Mouse (Mus musculus) midbrain, embryonic 14.5 days (tissue): ENCODE results near the gene Tmprss4. TPM values are rescaled to one million over a fixed set of nuclear protein-coding genes. Genes with fewer than 3 reads are reported as not detected.

ENCODE experiments used
- ATAC-seq: fragments of 200-750 bp; cut with Nextera tagmentation; 2 replicates; pipeline ENCODE4 v1.8.0; 2017; ENCODE audit warnings: moderate number of reproducible peaks, moderate library complexity; ENCODE audit not compliant: low FRiP score, low TSS enrichment
- DNase-seq: peaks from one replicate; pipeline ENCODE4 v3.0.0-alpha.2; 2015
- H3K27ac ChIP-seq: fragments of 300-500 bp; sonication (generic); replicated peaks from 2 replicates; pipeline ENCODE4 v1.5.1; 2014; ENCODE audit warnings: mild to moderate bottlenecking, low read depth, low read length, moderate library complexity
- H3K27me3 ChIP-seq: fragments of 300-500 bp; sonication (generic); 2 replicates; pipeline ENCODE4 v1.6.1; 2014; ENCODE audit warnings: low read length, control low read depth, mixed read lengths; ENCODE audit not compliant: control insufficient read depth, insufficient read depth
- H3K36me3 ChIP-seq: fragments of 300-500 bp; sonication (generic); 2 replicates; pipeline ENCODE4 v1.6.1; 2014; ENCODE audit warnings: low read length, control low read depth; ENCODE audit not compliant: control insufficient read depth, insufficient read depth
- H3K4me1 ChIP-seq: fragments of 300-500 bp; sonication (generic); 2 replicates; pipeline ENCODE4 v1.6.1; 2014; ENCODE audit warnings: mild to moderate bottlenecking, antibody characterized with exemption, low read length, control low read depth; ENCODE audit not compliant: control insufficient read depth, insufficient read depth
- H3K4me2 ChIP-seq: fragments of 300-500 bp; sonication (generic); 2 replicates; pipeline ENCODE4 v1.6.1; 2014; ENCODE audit warnings: mild to moderate bottlenecking, low read length, moderate library complexity
- H3K4me3 ChIP-seq: fragments of 300-500 bp; sonication (generic); replicated peaks from 2 replicates; pipeline ENCODE4 v1.5.1; 2014; ENCODE audit warnings: low read depth, low read length
- H3K9ac ChIP-seq: fragments of 300-500 bp; sonication (generic); replicated peaks from 2 replicates; pipeline ENCODE4 v1.6.1; 2014; ENCODE audit warnings: mild to moderate bottlenecking, low read length, moderate library complexity
- H3K9me3 ChIP-seq: fragments of 300-500 bp; sonication (generic); 2 replicates; pipeline ENCODE4 v1.6.1; 2016; ENCODE audit warnings: low read length, control low read depth, mixed read lengths; ENCODE audit not compliant: control insufficient read depth
- WGBS: fragments of 180-500 bp; shearing (Covaris S2); extraction: QIAGEN DNeasy Blood & Tissue Kit; methylation state at CpG from one replicate; pipeline ENCODE4 v1.1.7; 2014; 5-methylcytosine and 5-hydroxymethylcytosine counted together
- polyA plus RNA-seq: library from polyadenylated mRNA; unstranded; fragments of >200 nt; fragmentation: Nextera tagmentation; extraction: Ambion mirVana; gene quantifications from 2 replicates; pipeline ENCODE4 v1.2.1, GENCODE M21; 2014

Tmprss4 gene
- polyA plus RNA-seq, 1 experiment from 2014 or later: not detected

GRCm38 (mm10) chr9:45185250-45185649, 18.6 kb downstream of the Tmprss4 start:
- H3K27me3 ChIP-seq: no peaks in the 10 kb centered on the region
- H3K4me2 ChIP-seq: no peak overlapping the region
- DNase-seq: no peak
- ATAC-seq: no peak
- no peak overlapping the region for H3K4me3 ChIP-seq
- WGBS: 75% methylated on average over 4 of the region's 4 CpGs
- H3K4me1 ChIP-seq: no peaks in the 10 kb centered on the region
- H3K27ac ChIP-seq: no peak overlapping the region
- H3K9ac ChIP-seq: no peak overlapping the region
- H3K9me3 ChIP-seq: no peaks in the 10 kb centered on the region
- H3K36me3 ChIP-seq: no peaks in the 10 kb centered on the region

- no peak overlapping the region for H3K27ac ChIP-seq
- no peaks in the 10 kb centered on the region for H3K9me3 ChIP-seq
- no peaks in the 10 kb centered on the region for H3K36me3 ChIP-seq
- ATAC-seq: no peak
- H3K27me3 ChIP-seq: no peaks in the 10 kb centered on the region
- H3K4me2 ChIP-seq: no peak overlapping the region
- 86% methylated on average over 6 of the region's 6 CpGs for WGBS
- no peak overlapping the region for H3K9ac ChIP-seq
- H3K4me3 ChIP-seq: no peak overlapping the region
- no peak for DNase-seq
- H3K4me1 ChIP-seq: no peaks in the 10 kb centered on the region
These were observed 20.6 kb downstream of the Tmprss4 start for GRCm38 (mm10) chr9:45183266-45183665.

- Histone ChIP-seq H3K4me2 (no peak overlapping the region), H3K9ac (no peak overlapping the region), H3K4me3 (no peak overlapping the region), H3K27me3 (no peaks in the 10 kb centered on the region), H3K4me1 (no peaks in the 10 kb centered on the region), H3K36me3 (no peaks in the 10 kb centered on the region), H3K9me3 (no peaks in the 10 kb centered on the region), H3K27ac (no peak overlapping the region)
- no peak for ATAC-seq
- no peak for DNase-seq
- 61% methylated on average over 3 of the region's 3 CpGs for WGBS
These were observed 21.4 kb downstream of the Tmprss4 start for GRCm38 (mm10) chr9:45182521-45182920.

- no peak within 1 kb of the TSS for H3K9ac ChIP-seq
- no peaks in the 10 kb centered on the region for H3K27me3 ChIP-seq
- no peaks in the 10 kb centered on the region for H3K9me3 ChIP-seq
- WGBS: 43% methylated on average over 2 of the region's 2 CpGs
- no peak within 1 kb of the TSS for H3K4me3 ChIP-seq
- H3K4me2 ChIP-seq: no peak within 1 kb of the TSS
- ATAC-seq (no peak), DNase-seq (no peak)
- no peaks in the 10 kb centered on the region for H3K4me1 ChIP-seq
- no peaks in the 10 kb centered on the region for H3K36me3 ChIP-seq
- no peak within 1 kb of the TSS for H3K27ac ChIP-seq
These were observed 22.1 kb downstream of the Tmprss4 start, which contains the start of gene BC049352 for GRCm38 (mm10) chr9:45181770-45182169. BC049352 (plus strand) TSS chr9:45182007.

- no peak overlapping the region for H3K4me3 ChIP-seq
- no peak overlapping the region for H3K9ac ChIP-seq
- no peak overlapping the region for H3K27ac ChIP-seq
- H3K4me2 ChIP-seq: no peak overlapping the region
- WGBS: 82% methylated on average over 5 of the region's 5 CpGs
- H3K36me3 ChIP-seq: no peaks in the 10 kb centered on the region
- no peaks in the 10 kb centered on the region for H3K27me3 ChIP-seq
- DNase-seq: no peak
- H3K9me3 ChIP-seq: no peaks in the 10 kb centered on the region
- ATAC-seq: no peak
- no peaks in the 10 kb centered on the region for H3K4me1 ChIP-seq
These were observed 24.6 kb downstream of the Tmprss4 start for GRCm38 (mm10) chr9:45179282-45179681.

- no peak for DNase-seq
- H3K4me1 ChIP-seq: no peaks in the 10 kb centered on the region
- H3K9me3 ChIP-seq: no peaks in the 10 kb centered on the region
- H3K9ac ChIP-seq: no peak overlapping the region
- no peak overlapping the region for H3K4me2 ChIP-seq
- no peak overlapping the region for H3K27ac ChIP-seq
- no peak overlapping the region for H3K4me3 ChIP-seq
- 70% methylated on average over 3 of the region's 3 CpGs for WGBS
- no peaks in the 10 kb centered on the region for H3K36me3 ChIP-seq
- no peak for ATAC-seq
- no peaks in the 10 kb centered on the region for H3K27me3 ChIP-seq
These were observed 30.4 kb downstream of the Tmprss4 start for GRCm38 (mm10) chr9:45173475-45173874.

GRCm38 (mm10) chr9:45171073-45171610, 32.8 kb downstream of the Tmprss4 start:
- no peaks in the 10 kb centered on the region for H3K9me3 ChIP-seq
- ATAC-seq (no peak), DNase-seq (no peak)
- no peaks in the 10 kb centered on the region for H3K27me3 ChIP-seq
- WGBS: 74% methylated on average over 1 of the region's 1 CpGs
- H3K36me3 ChIP-seq: no peaks in the 10 kb centered on the region
- no peak overlapping the region for H3K4me2 ChIP-seq
- no peak overlapping the region for H3K4me3 ChIP-seq
- no peak overlapping the region for H3K9ac ChIP-seq
- no peak overlapping the region for H3K27ac ChIP-seq
- no peaks in the 10 kb centered on the region for H3K4me1 ChIP-seq

- WGBS: 89% methylated on average over 5 of the region's 5 CpGs
- Histone ChIP-seq H3K36me3 (no peaks in the 10 kb centered on the region), H3K4me3 (no peak overlapping the region), H3K27ac (no peak overlapping the region), H3K27me3 (no peaks in the 10 kb centered on the region), H3K4me1 (no peaks in the 10 kb centered on the region), H3K4me2 (no peak overlapping the region), H3K9ac (no peak overlapping the region), H3K9me3 (no peaks in the 10 kb centered on the region)
- no peak for ATAC-seq
- DNase-seq: no peak
These were observed 33.7 kb downstream of the Tmprss4 start for GRCm38 (mm10) chr9:45170150-45170549.

- Histone ChIP-seq H3K9ac (no peak overlapping the region), H3K27ac (no peak overlapping the region), H3K4me3 (no peak overlapping the region), H3K4me2 (no peak overlapping the region), H3K27me3 (no peaks in the 10 kb centered on the region), H3K4me1 (no peaks in the 10 kb centered on the region), H3K9me3 (no peaks in the 10 kb centered on the region), H3K36me3 (no peaks in the 10 kb centered on the region)
- DNase-seq: no peak
- 82% methylated on average over 5 of the region's 5 CpGs for WGBS
- no peak for ATAC-seq
These were observed 36.0 kb downstream of the Tmprss4 start for GRCm38 (mm10) chr9:45167903-45168302.
